Comparison of ENCODE assay signal across 8 mouse cellular contexts in genomic region chr7:45923762-45924428, GRCm38 (mm10). TPM values are rescaled to one million over a fixed set of nuclear protein-coding genes. Genes with fewer than 3 reads are reported as not detected.
DNase-seq lines count a peak whose midpoint lies in the region; ATAC-seq and TF ChIP-seq lines count a peak whose summit lies in the region.

TSS of gene Ccdc114 (plus strand) at chr7:45924072.

- no peak for TF ChIP-seq POLR2A in cerebellum, adult 2 months (IDR thresholded peaks at IDR 0.05; ENCODE audit: borderline replicate concordance, insufficient read depth, low read length)

- 16% methylated on average over 24 of the region's 24 CpGs for WGBS in cerebellum, adult 2 months
- 4% methylated on average over 24 of the region's 24 CpGs for WGBS in hindbrain, embryonic 13.5 days
- 6% methylated on average over 24 of the region's 24 CpGs for WGBS in limb, embryonic 12.5 days
- WGBS in midbrain, embryonic 11.5 days: 3% methylated on average over 24 of the region's 24 CpGs

- H3K9ac ChIP-seq in hindbrain, embryonic 13.5 days: peak within 1 kb of the TSS; percentile 64
- peak within 1 kb of the TSS; percentile 44; the same call in 1 of the 2 replicates for H3K9ac ChIP-seq in limb, embryonic 12.5 days (replicated peaks)
- H3K9ac ChIP-seq in midbrain, embryonic 11.5 days (ENCODE audit: low read length): peak within 1 kb of the TSS; percentile 33; the same call in 1 of the 2 replicates

- H3K4me3 ChIP-seq in cerebellum, adult 2 months (replicated peaks; ENCODE audit: insufficient read depth, low read depth, low read length): peak within 1 kb of the TSS; percentile 90
- H3K4me3 ChIP-seq in hindbrain, embryonic 13.5 days: peak within 1 kb of the TSS; percentile 44
- H3K4me3 ChIP-seq in limb, embryonic 12.5 days (replicated peaks): peak within 1 kb of the TSS; percentile 40
- peak within 1 kb of the TSS; percentile 37 for H3K4me3 ChIP-seq in midbrain, embryonic 11.5 days (ENCODE audit: low read depth, low read length)

- peak; percentile 32 to 34 for DNase-seq in cerebellum, adult 2 months
- no peak for DNase-seq in cerebellum, adult 8-10 months
- DNase-seq in cerebellum, adult 9-10 months: peak; percentile 33
- peak; percentile 78 for DNase-seq in gastrocnemius, adult 18-20 months (ENCODE audit: low spot score)
- DNase-seq in midbrain, embryonic 11.5 days (ENCODE audit: low spot score, missing footprints): peak; percentile 92
- DNase-seq in spleen, postnatal 10 days (ENCODE audit: low spot score in 2 of 2): peak; percentile 58 to 71

- peak; percentile 43 for ATAC-seq in hindbrain, embryonic 13.5 days (ENCODE audit: low FRiP score)
- ATAC-seq in limb, embryonic 12.5 days (ENCODE audit: insufficient number of reproducible peaks, insufficient read depth, low FRiP score, low TSS enrichment, low read depth): peak; percentile 28; the same call in 1 of the 2 replicates
- peak; percentile 52 for ATAC-seq in midbrain, embryonic 11.5 days (ENCODE audit: low FRiP score)

- peak within 1 kb of the TSS; percentile 54; the same call in 1 of the 2 replicates for H3K27ac ChIP-seq in cerebellum, adult 2 months (ENCODE audit: insufficient read depth, low read length)
- H3K27ac ChIP-seq in hindbrain, embryonic 13.5 days: peak within 1 kb of the TSS; percentile 86
- H3K27ac ChIP-seq in limb, embryonic 12.5 days: peak within 1 kb of the TSS; percentile 87
- H3K27ac ChIP-seq in midbrain, embryonic 11.5 days (ENCODE audit: low read depth, low read length): peak within 1 kb of the TSS; percentile 69

- H3K4me1 ChIP-seq in cerebellum, adult 2 months (ENCODE audit: control insufficient read depth, insufficient read depth, low read length): 0 out of 2 replicates have a peak, but pooled peaks cover 1% of the 10 kb centered on the region
- peaks cover 15% of the 10 kb centered on the region for H3K4me1 ChIP-seq in hindbrain, embryonic 13.5 days (replicated peaks)
- H3K4me1 ChIP-seq in limb, embryonic 12.5 days (replicated peaks): peaks cover 39% of the 10 kb centered on the region
- peaks cover 4% of the 10 kb centered on the region; the same call in 1 of the 2 replicates for H3K4me1 ChIP-seq in midbrain, embryonic 11.5 days (ENCODE audit: control insufficient read depth, insufficient read depth, low read length)

- no peaks in the 10 kb centered on the region; the same call in 1 of the 2 replicates for H3K36me3 ChIP-seq in hindbrain, embryonic 13.5 days
- H3K36me3 ChIP-seq in limb, embryonic 12.5 days: peaks cover 4% of the 10 kb centered on the region; the same call in 1 of the 2 replicates
- no peaks in the 10 kb centered on the region for H3K36me3 ChIP-seq in midbrain, embryonic 11.5 days (ENCODE audit: control insufficient read depth, insufficient read depth, low read length)

- TF ChIP-seq CTCF in cerebellum, adult 2 months (IDR thresholded peaks at IDR 0.05; ENCODE audit: borderline replicate concordance, insufficient read depth, low read depth, low read length): no peak

- no peaks in the 10 kb centered on the region for H3K27me3 ChIP-seq in cerebellum, adult 2 months (ENCODE audit: control insufficient read depth, insufficient read depth, low read length)
- H3K27me3 ChIP-seq in hindbrain, embryonic 13.5 days: peaks cover 37% of the 10 kb centered on the region
- H3K27me3 ChIP-seq in limb, embryonic 12.5 days: peaks cover 12% of the 10 kb centered on the region
- no peaks in the 10 kb centered on the region for H3K27me3 ChIP-seq in midbrain, embryonic 11.5 days (ENCODE audit: control insufficient read depth, insufficient read depth, low read length)

- peak within 1 kb of the TSS; percentile 61 for H3K4me2 ChIP-seq in hindbrain, embryonic 13.5 days
- H3K4me2 ChIP-seq in limb, embryonic 12.5 days: peak within 1 kb of the TSS; percentile 57
- peak within 1 kb of the TSS; percentile 56 for H3K4me2 ChIP-seq in midbrain, embryonic 11.5 days

- no peaks in the 10 kb centered on the region for H3K9me3 ChIP-seq in hindbrain, embryonic 13.5 days
- H3K9me3 ChIP-seq in limb, embryonic 12.5 days: peaks cover 4% of the 10 kb centered on the region; the same call in 1 of the 2 replicates
- no peaks in the 10 kb centered on the region for H3K9me3 ChIP-seq in midbrain, embryonic 11.5 days (ENCODE audit: control insufficient read depth, low read length)

RNA-seq across cellular contexts. Expression of gene Ccdc114, which starts in this region (rescaled TPM):
- polyA plus RNA-seq in cerebellum, adult 2 months (2012; rRNA removed): 3.4 and 5.1 TPM in 2 replicates
- under 1 TPM; 0.18 to 0.21 TPM for total RNA-seq in gastrocnemius, adult 18-20 months (2021)
- polyA plus RNA-seq in hindbrain, embryonic 13.5 days (2015; fragmentation: Nextera tagmentation; extraction: Ambion mirVana): 4.9 and 7.6 TPM in 2 replicates
- polyA plus RNA-seq in limb, embryonic 12.5 days (2016; fragmentation: Nextera tagmentation; extraction: Ambion mirVana): 4.3 and 5.2 TPM in 2 replicates
- 2.0 and 2.4 TPM in 2 replicates for polyA plus RNA-seq in midbrain, embryonic 11.5 days (2014; fragmentation: Nextera tagmentation; extraction: Ambion mirVana)

Comparison
In these comparisons a context has a peak if more than half of its experiments do, and no peak if none do; other contexts are left out.
1. Peak in DNase-seq in gastrocnemius, adult 18-20 months; RNA of the gene not detected or under 1 TPM.
2. H3K4me3 ChIP-seq: peak in every context shown above with its lines; median percentile 90 in cerebellum, adult 2 months; 44 in hindbrain, embryonic 13.5 days; 40 in limb, embryonic 12.5 days; 37 in midbrain, embryonic 11.5 days.